In genomic region chr11:120722067-120722630, GRCm38 (mm10) we compare ENCODE assay signal across 7 mouse cellular contexts. TPM values are rescaled to one million over a fixed set of nuclear protein-coding genes. Genes with fewer than 3 reads are reported as not detected.
DNase-seq lines count a peak whose midpoint lies in the region; ATAC-seq and TF ChIP-seq lines count a peak whose summit lies in the region.

No protein-coding gene starts in this region.

- peak overlapping the region; percentile 40 for H3K4me3 ChIP-seq in lung, postnatal 0 days (ENCODE audit: low read depth, low read length)
- peak overlapping the region; percentile 72 for H3K4me3 ChIP-seq in forebrain, embryonic 12.5 days (replicated peaks)
- peak overlapping the region; percentile 55 for H3K4me3 ChIP-seq in kidney, postnatal 0 days (replicated peaks; ENCODE audit: low read depth, low read length)
- peak overlapping the region; percentile 63 for H3K4me3 ChIP-seq in neural tube, embryonic 15.5 days (replicated peaks)

- TF ChIP-seq CTCF in lung, postnatal 0 days (IDR thresholded peaks at IDR 0.05), result no peak; the same call in none of the 2 replicates
- 0 out of 2 replicates have a peak, but pooled peaks have one; percentile 20 for TF ChIP-seq CTCF in kidney, postnatal 0 days (IDR thresholded peaks at IDR 0.05; ENCODE audit: low read depth)

- no peaks in the 10 kb centered on the region for H3K36me3 ChIP-seq in lung, postnatal 0 days (ENCODE audit: insufficient read depth, low read length)
- peaks cover 30% of the 10 kb centered on the region for H3K36me3 ChIP-seq in forebrain, embryonic 12.5 days (replicated peaks)
- H3K36me3 ChIP-seq in kidney, postnatal 0 days (ENCODE audit: insufficient read depth, low read length), result peaks cover 9% of the 10 kb centered on the region; the same call in 1 of the 2 replicates
- peaks cover 36% of the 10 kb centered on the region for H3K36me3 ChIP-seq in neural tube, embryonic 15.5 days

- H3K4me2 ChIP-seq in lung, postnatal 0 days (replicated peaks; ENCODE audit: low read depth, low read length), result peak overlapping the region; percentile 77
- peak overlapping the region; percentile 99 for H3K4me2 ChIP-seq in forebrain, embryonic 12.5 days
- peak overlapping the region; percentile 99 for H3K4me2 ChIP-seq in kidney, postnatal 0 days (ENCODE audit: low read length)
- H3K4me2 ChIP-seq in neural tube, embryonic 15.5 days, result peak overlapping the region; percentile 89

- WGBS in lung, postnatal 0 days, result 16% methylated on average over 21 of the region's 21 CpGs
- 20% methylated on average over 21 of the region's 21 CpGs for WGBS in forebrain, embryonic 12.5 days
- WGBS in kidney, postnatal 0 days, result 22% methylated on average over 21 of the region's 21 CpGs
- 19% methylated on average over 21 of the region's 21 CpGs for WGBS in neural tube, embryonic 15.5 days

- ATAC-seq in lung, postnatal 0 days, result no peak
- ATAC-seq in forebrain, embryonic 12.5 days (ENCODE audit: low FRiP score), result no peak
- no peak for ATAC-seq in kidney, postnatal 0 days (replicated peaks; ENCODE audit: low FRiP score, low read depth)
- peak; percentile 19 for ATAC-seq in neural tube, embryonic 15.5 days (ENCODE audit: low FRiP score)

- H3K27ac ChIP-seq in lung, postnatal 0 days (ENCODE audit: low read length), result peak overlapping the region; percentile 39; the same call in 1 of the 2 replicates
- H3K27ac ChIP-seq in forebrain, embryonic 12.5 days, result no peak overlapping the region
- H3K27ac ChIP-seq in kidney, postnatal 0 days, result no peak overlapping the region
- H3K27ac ChIP-seq in neural tube, embryonic 15.5 days (replicated peaks), result peak overlapping the region; percentile 81

- peaks cover 21% of the 10 kb centered on the region for H3K4me1 ChIP-seq in lung, postnatal 0 days (ENCODE audit: insufficient read depth, low read depth, low read length)
- H3K4me1 ChIP-seq in forebrain, embryonic 12.5 days, result peaks cover 31% of the 10 kb centered on the region
- H3K4me1 ChIP-seq in kidney, postnatal 0 days (replicated peaks; ENCODE audit: insufficient read depth, low read length), result peaks cover 24% of the 10 kb centered on the region; the same call in 1 of the 2 replicates
- H3K4me1 ChIP-seq in neural tube, embryonic 15.5 days, result peaks cover 44% of the 10 kb centered on the region

- H3K27me3 ChIP-seq in lung, postnatal 0 days (replicated peaks; ENCODE audit: insufficient read depth, low read length), result no peaks in the 10 kb centered on the region
- H3K27me3 ChIP-seq in forebrain, embryonic 12.5 days, result peaks cover 33% of the 10 kb centered on the region
- H3K27me3 ChIP-seq in kidney, postnatal 0 days (ENCODE audit: insufficient read depth, low read length), result no peaks in the 10 kb centered on the region
- peaks cover 7% of the 10 kb centered on the region; the same call in 1 of the 2 replicates for H3K27me3 ChIP-seq in neural tube, embryonic 15.5 days (replicated peaks)

- no peak; the same call in 1 of the 2 replicates for TF ChIP-seq EP300 in lung, postnatal 0 days (IDR thresholded peaks at IDR 0.05)

- intact Hi-C loops in gastrocnemius, postnatal 14 days (cut with DNase I; ENCODE audit: low total_unique reads), result no loop called here

- peak overlapping the region; percentile 32 for H3K9ac ChIP-seq in lung, postnatal 0 days (replicated peaks; ENCODE audit: low read depth)
- peak overlapping the region; percentile 88 for H3K9ac ChIP-seq in forebrain, embryonic 12.5 days
- H3K9ac ChIP-seq in kidney, postnatal 0 days (ENCODE audit: low read depth, low read length), result peak overlapping the region; percentile 76
- peak overlapping the region; percentile 76 for H3K9ac ChIP-seq in neural tube, embryonic 15.5 days (replicated peaks)

- H3K9me3 ChIP-seq in lung, postnatal 0 days (ENCODE audit: low read length), result no peaks in the 10 kb centered on the region
- no peaks in the 10 kb centered on the region for H3K9me3 ChIP-seq in forebrain, embryonic 12.5 days
- no peaks in the 10 kb centered on the region for H3K9me3 ChIP-seq in kidney, postnatal 0 days (replicated peaks; ENCODE audit: low read length)
- no peaks in the 10 kb centered on the region for H3K9me3 ChIP-seq in neural tube, embryonic 15.5 days (replicated peaks)

- DNase-seq in lung, postnatal 0 days (ENCODE audit: low spot score), result no peak
- no peak for DNase-seq in lung, postnatal 36 days
- DNase-seq in kidney, postnatal 0 days (ENCODE audit: low spot score), result no peak
- no peak for DNase-seq in gastrocnemius, postnatal 14 days
- DNase-seq in spleen, postnatal 4 days (ENCODE audit: low spot score in 2 of 2), result no peak

RNA-seq across cellular contexts. Expression of gene Rac3, which starts 0.9 kb away (rescaled TPM):
- 56.0 and 61.9 TPM in 2 replicates for polyA plus RNA-seq in lung, postnatal 0 days (2015; fragmentation: Nextera tagmentation; extraction: Ambion mirVana)
- 48.3 and 48.5 TPM in 2 replicates for polyA plus RNA-seq in forebrain, embryonic 12.5 days (2016; fragmentation: Nextera tagmentation; extraction: Ambion mirVana)
- 23.4 and 23.7 TPM in 2 replicates for polyA plus RNA-seq in kidney, postnatal 0 days (2015; fragmentation: Nextera tagmentation; extraction: Ambion mirVana)
- polyA plus RNA-seq in neural tube, embryonic 15.5 days (2015; fragmentation: Nextera tagmentation; extraction: Ambion mirVana), result 459 and 611 TPM in 2 replicates
- 1 to 10 TPM; 1.5 to 1.9 TPM for total RNA-seq in gastrocnemius, postnatal 14 days (2021)

RNA-seq across cellular contexts. Expression of gene Dcxr, which starts 4.9 kb away (rescaled TPM):
- 344 and 430 TPM in 2 replicates for polyA plus RNA-seq in lung, postnatal 0 days (2015; fragmentation: Nextera tagmentation; extraction: Ambion mirVana)
- polyA plus RNA-seq in forebrain, embryonic 12.5 days (2016; fragmentation: Nextera tagmentation; extraction: Ambion mirVana), result 9.1 and 9.2 TPM in 2 replicates
- 112 and 123 TPM in 2 replicates for polyA plus RNA-seq in kidney, postnatal 0 days (2015; fragmentation: Nextera tagmentation; extraction: Ambion mirVana)
- polyA plus RNA-seq in neural tube, embryonic 15.5 days (2015; fragmentation: Nextera tagmentation; extraction: Ambion mirVana), result 9.4 and 18.9 TPM in 2 replicates
- total RNA-seq in gastrocnemius, postnatal 14 days (2021), result 1 to 10 TPM; 5.4 to 6.2 TPM

RNA-seq across cellular contexts. Expression of gene Lrrc45, which starts 8.4 kb away (rescaled TPM):
- 37.3 and 41.4 TPM in 2 replicates for polyA plus RNA-seq in lung, postnatal 0 days (2015; fragmentation: Nextera tagmentation; extraction: Ambion mirVana)
- 73.8 and 74.7 TPM in 2 replicates for polyA plus RNA-seq in forebrain, embryonic 12.5 days (2016; fragmentation: Nextera tagmentation; extraction: Ambion mirVana)
- 31.3 and 33.5 TPM in 2 replicates for polyA plus RNA-seq in kidney, postnatal 0 days (2015; fragmentation: Nextera tagmentation; extraction: Ambion mirVana)
- 76.8 and 81.3 TPM in 2 replicates for polyA plus RNA-seq in neural tube, embryonic 15.5 days (2015; fragmentation: Nextera tagmentation; extraction: Ambion mirVana)
- 1 to 10 TPM; 5.2 to 5.4 TPM for total RNA-seq in gastrocnemius, postnatal 14 days (2021)

RNA-seq across cellular contexts. Expression of gene Cenpx, which starts 8.6 kb away (rescaled TPM):
- 102 and 112 TPM in 2 replicates for polyA plus RNA-seq in lung, postnatal 0 days (2015; fragmentation: Nextera tagmentation; extraction: Ambion mirVana)
- polyA plus RNA-seq in forebrain, embryonic 12.5 days (2016; fragmentation: Nextera tagmentation; extraction: Ambion mirVana), result 125 and 127 TPM in 2 replicates
- polyA plus RNA-seq in kidney, postnatal 0 days (2015; fragmentation: Nextera tagmentation; extraction: Ambion mirVana), result 160 and 174 TPM in 2 replicates
- polyA plus RNA-seq in neural tube, embryonic 15.5 days (2015; fragmentation: Nextera tagmentation; extraction: Ambion mirVana), result 108 and 115 TPM in 2 replicates
- 10 to 100 TPM; 25.7 to 33.3 TPM for total RNA-seq in gastrocnemius, postnatal 14 days (2021)

RNA-seq across cellular contexts. Expression of gene Cbr2, which starts 9.8 kb away (rescaled TPM):
- polyA plus RNA-seq in lung, postnatal 0 days (2015; fragmentation: Nextera tagmentation; extraction: Ambion mirVana), result 4,475 and 4,528 TPM in 2 replicates
- 0.67 and 0.95 TPM in 2 replicates for polyA plus RNA-seq in forebrain, embryonic 12.5 days (2016; fragmentation: Nextera tagmentation; extraction: Ambion mirVana)
- polyA plus RNA-seq in kidney, postnatal 0 days (2015; fragmentation: Nextera tagmentation; extraction: Ambion mirVana), result 1.8 and 3.6 TPM in 2 replicates
- 0.87 and 10.7 TPM in 2 replicates for polyA plus RNA-seq in neural tube, embryonic 15.5 days (2015; fragmentation: Nextera tagmentation; extraction: Ambion mirVana)
- total RNA-seq in gastrocnemius, postnatal 14 days (2021), result 10 to 100 TPM; 10.6 to 14.4 TPM

Comparison
In these comparisons a context has a peak if more than half of its experiments do, and no peak if none do; other contexts are left out.
1. H3K27ac ChIP-seq: peak in lung, postnatal 0 days (single experiment) and neural tube, embryonic 15.5 days (single experiment); none in forebrain, embryonic 12.5 days (single experiment) and kidney, postnatal 0 days (single experiment).
2. H3K9ac ChIP-seq: peak in every context shown above with its lines; median percentile 88 in forebrain, embryonic 12.5 days; 76 in kidney, postnatal 0 days; 76 in neural tube, embryonic 15.5 days; 32 in lung, postnatal 0 days.
3. Peak in every context shown above with its lines, with median percentiles within 50 percentile points of each other: H3K4me2 ChIP-seq and H3K4me3 ChIP-seq.